ENCODE assay signal across 8 mouse cellular contexts in the genomic region with DNA sequence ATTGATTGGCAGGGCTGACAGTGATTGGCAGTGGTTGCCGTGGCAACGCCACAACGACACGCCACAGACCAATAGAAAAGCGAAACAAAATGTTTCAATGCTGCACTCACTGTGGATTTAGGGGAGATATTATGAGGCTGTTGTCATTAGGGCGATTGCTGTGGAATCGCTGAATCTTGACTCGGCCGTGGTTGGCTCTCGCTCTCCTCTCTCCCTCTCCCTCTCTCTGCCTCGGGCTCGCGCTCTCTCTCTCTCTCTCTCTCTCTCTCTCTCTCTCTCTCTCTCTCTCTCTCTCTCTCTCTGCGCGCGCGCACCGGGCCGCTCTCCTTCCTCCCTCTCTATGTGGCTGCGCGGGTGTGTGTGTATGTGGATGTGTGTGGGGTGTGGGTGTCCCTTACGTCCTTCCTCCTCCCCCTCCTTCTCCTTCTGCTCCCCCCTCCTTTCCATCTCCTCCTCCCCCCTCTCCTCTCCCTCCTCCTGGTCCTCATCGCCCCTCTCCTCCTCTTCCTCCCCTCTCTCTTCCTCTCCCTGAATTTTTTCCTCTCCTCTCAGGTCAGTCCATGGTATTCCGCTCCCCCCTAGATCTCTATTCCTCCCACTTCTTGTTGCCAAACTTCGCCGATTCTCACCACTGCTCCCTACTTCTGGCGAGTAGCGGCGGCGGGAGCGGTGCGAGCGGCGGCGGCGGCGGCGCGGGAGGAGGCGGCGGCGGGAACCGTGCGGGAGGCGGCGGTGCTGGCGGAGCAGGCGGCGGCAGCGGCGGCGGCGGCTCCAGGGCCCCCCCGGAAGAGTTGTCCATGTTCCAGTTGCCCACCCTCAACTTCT. TPM values are rescaled to one million over a fixed set of nuclear protein-coding genes. Genes with fewer than 3 reads are reported as not detected.
A peak's percentile ranks its signal among the peaks of the same experiment; 100 is the strongest.
DNase-seq lines count a peak whose midpoint lies in the region; ATAC-seq and TF ChIP-seq lines count a peak whose summit lies in the region.

No protein-coding gene starts in this region.

- H3K27ac ChIP-seq in heart, embryonic 15.5 days = no peak overlapping the region
- H3K27ac ChIP-seq in hindbrain, embryonic 15.5 days (replicated peaks) = no peak overlapping the region
- H3K27ac ChIP-seq in midbrain, postnatal 0 days (ENCODE audit: low read depth, low read length) = peak overlapping the region; percentile 59; the same call in 1 of the 2 replicates

- TF ChIP-seq CTCF in midbrain, postnatal 0 days (IDR thresholded peaks at IDR 0.05) = no peak

- no peaks in the 10 kb centered on the region for H3K9me3 ChIP-seq in heart, embryonic 15.5 days (replicated peaks)
- no peaks in the 10 kb centered on the region for H3K9me3 ChIP-seq in hindbrain, embryonic 15.5 days
- H3K9me3 ChIP-seq in midbrain, postnatal 0 days (ENCODE audit: low read length) = no peaks in the 10 kb centered on the region

- peak overlapping the region; percentile 35 for H3K4me3 ChIP-seq in heart, embryonic 15.5 days
- H3K4me3 ChIP-seq in hindbrain, embryonic 15.5 days = peak overlapping the region; percentile 3; the same call in 1 of the 2 replicates
- H3K4me3 ChIP-seq in midbrain, postnatal 0 days (ENCODE audit: low read depth, low read length) = peak overlapping the region; percentile 34

- no peaks in the 10 kb centered on the region for H3K36me3 ChIP-seq in heart, embryonic 15.5 days
- H3K36me3 ChIP-seq in hindbrain, embryonic 15.5 days = no peaks in the 10 kb centered on the region
- H3K36me3 ChIP-seq in midbrain, postnatal 0 days (ENCODE audit: insufficient read depth, low read length) = no peaks in the 10 kb centered on the region

- peak overlapping the region; percentile 63 for H3K4me2 ChIP-seq in heart, embryonic 15.5 days
- H3K4me2 ChIP-seq in hindbrain, embryonic 15.5 days = peak overlapping the region; percentile 34
- H3K4me2 ChIP-seq in midbrain, postnatal 0 days (ENCODE audit: low read depth, low read length, poor library complexity, severe bottlenecking) = peak overlapping the region; percentile 41

- ATAC-seq in heart, embryonic 15.5 days (replicated peaks; ENCODE audit: insufficient number of reproducible peaks, insufficient read depth, low FRiP score, low read depth) = peak; percentile 40; the same call in 1 of the 2 replicates
- ATAC-seq in hindbrain, embryonic 15.5 days (ENCODE audit: low FRiP score, low read depth) = no peak
- ATAC-seq in midbrain, postnatal 0 days (ENCODE audit: low FRiP score) = peak; percentile 57; the same call in 1 of the 2 replicates
- no peak for ATAC-seq in granulocyte monocyte progenitor cell, adult 5-6 weeks (replicated peaks; ENCODE audit: poor library complexity, severe bottlenecking)

- no peak overlapping the region for H3K9ac ChIP-seq in heart, embryonic 15.5 days
- H3K9ac ChIP-seq in hindbrain, embryonic 15.5 days = no peak overlapping the region
- H3K9ac ChIP-seq in midbrain, postnatal 0 days (replicated peaks; ENCODE audit: low read length, poor library complexity, severe bottlenecking) = peak overlapping the region; percentile 54

- H3K4me1 ChIP-seq in heart, embryonic 15.5 days (replicated peaks) = peaks cover 30% of the 10 kb centered on the region
- H3K4me1 ChIP-seq in hindbrain, embryonic 15.5 days (replicated peaks) = peaks cover 19% of the 10 kb centered on the region
- H3K4me1 ChIP-seq in midbrain, postnatal 0 days (ENCODE audit: insufficient read depth, low read length) = no peaks in the 10 kb centered on the region

- H3K27me3 ChIP-seq in heart, embryonic 15.5 days = peaks cover 96% of the 10 kb centered on the region
- H3K27me3 ChIP-seq in hindbrain, embryonic 15.5 days = peaks cover 86% of the 10 kb centered on the region
- H3K27me3 ChIP-seq in midbrain, postnatal 0 days (ENCODE audit: insufficient read depth, low read length) = peaks cover 67% of the 10 kb centered on the region

- under 1% methylated on average over 51 of the region's 54 CpGs for WGBS in heart, embryonic 15.5 days
- 0% methylated on average over 40 of the region's 54 CpGs for WGBS in hindbrain, embryonic 15.5 days
- WGBS in midbrain, postnatal 0 days = under 1% methylated on average over 52 of the region's 54 CpGs

- no peak for DNase-seq in heart, postnatal 4 days
- peak; percentile 53 for DNase-seq in brain, adult 2 months (ENCODE audit: low read depth, low spot score)
- peak; percentile 24 for DNase-seq in midbrain, postnatal 0 days (ENCODE audit: low spot score)
- no peak for DNase-seq in cerebellum, postnatal 36 days
- DNase-seq in kidney, adult 9 months = no peak

RNA-seq across cellular contexts. Expression of a gene that starts 7.5 kb away (rescaled TPM):
- polyA plus RNA-seq in heart, embryonic 15.5 days (2015; fragmentation: Nextera tagmentation; extraction: Ambion mirVana) = not detected in 2 replicates
- not detected for total RNA-seq in heart, postnatal 4 days (2021)
- polyA plus RNA-seq in hindbrain, embryonic 15.5 days (2015; fragmentation: Nextera tagmentation; extraction: Ambion mirVana) = 1.2 and 1.4 TPM in 2 replicates
- total RNA-seq in midbrain, postnatal 0 days (2014; rRNA removed) = 11.2 and 12.8 TPM in 2 replicates
- 23.3 and 28.0 TPM in 2 replicates for polyA plus RNA-seq in midbrain, postnatal 0 days (2015; fragmentation: Nextera tagmentation; extraction: Ambion mirVana)
- not detected in 2 replicates for total RNA-seq in granulocyte monocyte progenitor cell, adult 5-6 weeks (2014; fragmentation: Nextera tagmentation)
- not detected in 2 replicates for total RNA-seq in granulocyte monocyte progenitor cell, adult 5-6 weeks (2017)

Comparison
In these comparisons a context has a peak if more than half of its experiments do, and no peak if none do; other contexts are left out.
1. ATAC-seq: peak in heart, embryonic 15.5 days (single experiment) and midbrain, postnatal 0 days (single experiment); none in hindbrain, embryonic 15.5 days (single experiment) and granulocyte monocyte progenitor cell, adult 5-6 weeks (single experiment).
2. DNase-seq: peak in brain, adult 2 months (single experiment) and midbrain, postnatal 0 days (single experiment); none in heart, postnatal 4 days (single experiment), cerebellum, postnatal 36 days (0 of 2) and kidney, adult 9 months (single experiment).
3. RNA of a gene that starts 7.5 kb away (total RNA-seq): 11.2 to 12.8 TPM in midbrain, postnatal 0 days; not detected in heart, postnatal 4 days and not detected in granulocyte monocyte progenitor cell, adult 5-6 weeks; every median in the first group is over 10 times any median in the second.
4. Peak in every context shown above with its lines, with median percentiles within 50 percentile points of each other: H3K4me2 ChIP-seq and H3K4me3 ChIP-seq.